Mouse (Mus musculus) CH12F3 (cell line): ENCODE results near the gene Sox6.

Source experiments
- in situ Hi-C: fragments of 300-500 bp; cut with MboI; formaldehyde crosslinking; loops from 2 replicates; pipeline ENCODE4 v1.14.3; 2020; ENCODE audit warnings: low sequenced_read_pairs

Sox6 gene

DNA sequence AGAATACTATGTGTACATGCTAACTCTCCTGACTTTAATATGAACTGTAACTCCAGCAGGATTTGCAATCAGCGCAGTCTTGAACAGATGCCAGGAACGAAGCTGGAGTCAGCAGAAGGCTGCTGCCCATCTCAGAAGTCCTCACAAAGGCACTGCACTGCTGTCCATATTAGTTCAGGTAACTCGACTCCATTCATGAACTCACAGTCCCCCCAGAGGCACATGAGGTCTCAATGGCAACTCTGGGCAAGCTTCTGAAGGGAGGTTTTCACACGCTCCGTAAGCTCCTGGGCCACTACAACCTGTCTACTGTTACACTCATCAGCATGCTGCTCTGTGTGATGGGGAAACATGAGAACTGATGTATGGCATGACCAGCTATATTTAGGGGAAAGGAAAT, 528.6 kb downstream of the Sox6 start:
- in situ Hi-C loops, result no loop called here

DNA sequence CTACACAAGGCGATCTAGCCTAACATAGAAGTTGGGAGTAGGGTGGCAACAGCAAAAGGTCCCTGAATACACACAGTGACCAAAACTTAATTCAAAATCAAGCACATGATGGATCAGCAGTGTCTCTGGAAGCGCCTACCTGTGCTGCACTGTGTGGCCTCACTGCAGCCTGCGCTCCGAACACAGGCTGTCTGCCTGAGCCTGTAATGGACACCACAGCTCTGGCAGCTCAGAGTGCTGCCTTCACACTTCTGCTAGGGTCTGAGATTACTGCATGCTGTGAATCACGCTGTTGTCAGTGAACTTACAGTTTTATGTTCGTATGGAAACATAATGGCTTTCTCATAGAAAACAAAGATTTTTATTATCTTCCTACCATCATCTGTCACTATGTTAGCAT, 532.2 kb downstream of the Sox6 start:
- in situ Hi-C loops, result no loop called here

DNA sequence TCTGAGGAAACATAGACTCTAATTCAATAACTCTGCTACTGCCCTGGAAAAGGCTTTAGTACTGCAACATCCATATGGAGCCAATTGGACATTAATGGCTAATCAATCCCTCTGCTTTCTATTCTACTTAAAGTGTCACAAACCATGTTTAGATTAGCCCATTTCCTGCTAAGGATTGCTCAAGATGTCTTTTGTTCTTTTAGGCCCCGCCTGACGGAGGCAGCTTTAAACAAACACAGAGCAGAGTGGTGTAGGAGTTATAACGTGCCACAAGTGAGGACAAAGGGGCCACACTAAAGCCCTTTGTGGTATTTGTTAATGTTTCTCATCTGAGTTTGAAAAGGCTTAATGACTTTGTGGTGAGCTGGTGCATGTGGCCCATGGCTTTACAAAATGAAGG, 537.1 kb downstream of the Sox6 start:
- in situ Hi-C loops, result no loop called here

DNA sequence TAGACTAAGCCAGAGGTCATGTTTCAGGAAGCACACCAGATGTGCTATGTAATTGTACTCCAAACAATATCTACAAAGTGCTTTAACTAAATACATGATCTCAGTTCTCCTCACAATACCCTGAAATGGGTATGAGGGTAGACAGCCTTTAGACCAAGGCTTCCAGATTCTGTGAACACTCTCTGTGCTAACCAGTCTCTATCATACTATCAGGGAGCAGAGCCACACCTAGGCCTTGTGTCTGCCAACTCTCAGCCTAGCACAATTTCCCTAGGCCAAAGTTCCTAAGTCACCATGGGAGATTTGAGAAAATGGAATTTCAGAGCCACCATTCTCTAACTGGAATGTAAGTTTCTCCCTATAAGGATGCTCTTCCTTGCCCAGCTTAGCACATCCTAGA, 537.8 kb downstream of the Sox6 start:
- in situ Hi-C loops, result no loop called here

DNA sequence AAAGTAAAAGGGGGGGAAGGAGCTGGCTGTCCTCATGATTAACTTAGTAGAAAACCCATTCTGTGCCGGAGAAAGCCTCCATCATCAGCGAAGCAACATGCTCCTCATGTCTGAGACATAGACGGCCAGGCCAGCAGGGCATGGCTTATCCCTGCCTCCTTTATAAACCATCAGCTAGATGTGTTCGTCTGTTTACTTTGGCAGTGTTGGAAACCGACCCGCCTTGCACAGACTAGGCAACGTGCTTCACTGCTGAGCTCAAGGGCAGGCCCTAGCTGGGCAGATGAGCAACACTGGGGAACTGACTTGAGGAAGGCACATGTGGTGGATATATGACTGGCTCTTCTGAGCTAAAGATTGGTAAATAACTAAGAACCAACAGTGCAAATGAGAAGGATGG, 538.4 kb downstream of the Sox6 start:
- in situ Hi-C loops, result no loop called here

DNA sequence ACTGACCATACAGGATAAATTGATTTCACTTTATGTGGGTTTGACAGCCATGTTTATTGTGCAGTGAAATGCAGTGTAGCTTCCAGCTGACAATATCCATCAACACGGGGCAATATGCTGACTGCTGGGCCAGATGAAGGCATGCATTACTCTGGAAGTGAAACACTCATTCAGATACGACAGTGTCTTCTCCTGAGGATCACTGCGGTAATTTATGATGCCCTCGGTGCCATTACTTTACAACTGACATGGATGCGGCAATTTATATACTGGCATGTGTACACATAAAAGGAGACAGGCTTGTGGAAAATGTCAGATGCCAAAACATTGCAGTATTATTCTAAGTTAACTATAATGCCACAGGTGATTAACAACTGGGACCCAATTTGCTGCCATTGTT, 546.9 kb downstream of the Sox6 start:
- in situ Hi-C loops, result no loop called here

DNA sequence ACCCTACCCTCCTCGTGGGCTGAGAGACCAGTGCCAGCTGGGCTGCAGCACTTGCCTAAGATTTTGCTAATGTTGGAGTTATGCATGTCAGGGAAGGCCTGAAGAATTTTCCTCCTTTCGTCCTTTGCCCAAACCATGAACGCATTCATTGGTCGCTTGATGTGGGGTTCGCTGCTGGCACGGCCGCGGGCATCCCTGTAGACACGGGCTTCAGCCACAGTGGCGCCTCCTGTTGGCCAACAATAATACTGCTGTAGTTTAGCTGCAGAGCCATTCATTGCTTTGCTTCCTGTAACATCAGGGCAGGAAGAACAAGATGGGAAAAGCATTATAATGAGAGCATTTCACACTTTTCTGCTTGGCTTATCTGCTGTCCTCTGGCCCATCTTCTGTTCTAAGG, 549.0 kb downstream of the Sox6 start:
- in situ Hi-C loops, result no loop called here

DNA sequence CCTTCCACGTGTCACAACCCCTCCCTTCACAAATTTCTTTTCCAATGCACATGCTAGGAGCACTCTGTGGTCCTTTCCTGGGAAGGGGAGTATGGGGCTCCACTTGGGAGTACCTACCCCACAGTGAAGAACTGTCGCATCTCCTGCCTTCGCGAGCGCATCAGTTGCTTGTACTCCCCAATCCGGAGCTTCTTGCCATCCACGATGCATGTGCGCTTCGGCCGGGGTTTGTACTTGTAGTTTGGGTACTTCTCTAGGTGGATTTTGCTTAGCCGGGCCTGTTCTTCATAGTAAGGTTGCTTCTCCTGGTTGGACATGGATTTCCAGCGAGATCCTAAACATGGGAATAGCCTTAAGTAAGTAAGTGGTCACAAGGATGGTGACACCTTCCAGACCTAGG, 552.2 kb downstream of the Sox6 start:
- in situ Hi-C loops, result no loop called here

DNA sequence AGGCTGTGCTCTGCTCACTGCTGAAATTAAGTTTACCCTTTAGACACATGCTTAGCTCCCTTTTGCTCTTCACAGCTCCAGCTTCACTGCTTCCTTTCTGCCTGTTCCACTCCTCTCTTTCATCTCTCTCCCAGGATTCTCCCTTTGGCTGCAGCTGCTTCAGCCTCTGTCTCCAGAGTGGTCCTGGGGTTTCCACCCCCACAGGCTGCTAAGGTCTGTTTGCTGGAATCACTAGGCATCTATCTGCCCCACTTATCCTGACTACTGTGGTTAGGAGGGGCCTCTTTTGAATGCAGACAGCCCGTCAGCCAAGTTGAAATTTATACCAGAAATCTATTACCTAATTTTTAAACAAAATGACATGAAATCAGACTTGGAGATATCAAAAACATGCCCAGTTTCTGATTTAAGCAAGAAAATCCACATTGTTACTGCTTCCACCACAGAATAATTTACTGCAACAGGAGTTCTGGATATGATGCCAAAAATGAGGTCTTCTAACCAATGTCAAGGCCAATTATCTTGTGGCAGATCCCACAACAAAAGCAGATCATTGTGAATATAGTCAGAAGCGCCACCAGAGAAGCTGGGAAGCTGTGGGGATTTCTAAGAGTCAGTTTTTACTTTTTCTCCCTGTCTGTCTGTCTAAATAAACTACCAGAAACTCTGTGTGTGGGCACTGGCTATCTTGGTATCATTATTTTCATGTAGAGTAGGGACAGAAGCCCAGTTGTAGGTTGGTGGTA, 552.8 kb downstream of the Sox6 start:
- in situ Hi-C loops, result no loop called here

DNA sequence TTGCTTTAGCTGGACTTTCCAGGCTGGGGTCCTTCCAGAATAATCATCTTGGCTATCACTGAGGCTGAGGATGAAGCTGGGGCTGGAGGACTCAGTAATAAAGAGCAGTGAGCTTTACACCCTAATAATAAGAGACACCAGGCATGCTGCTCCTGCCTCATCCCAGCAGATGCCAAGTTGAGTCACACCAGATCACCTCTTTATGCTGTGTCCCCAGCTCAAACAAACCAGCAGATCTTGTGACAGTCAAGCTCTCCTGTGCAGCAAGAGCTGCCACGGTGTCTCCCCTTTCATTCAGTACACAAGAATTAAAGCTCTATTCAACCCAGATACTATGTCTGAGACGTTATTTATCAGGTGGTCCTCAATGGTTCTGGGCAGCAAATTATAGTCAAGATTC, 560.8 kb downstream of the Sox6 start:
- in situ Hi-C loops, result no loop called here

DNA sequence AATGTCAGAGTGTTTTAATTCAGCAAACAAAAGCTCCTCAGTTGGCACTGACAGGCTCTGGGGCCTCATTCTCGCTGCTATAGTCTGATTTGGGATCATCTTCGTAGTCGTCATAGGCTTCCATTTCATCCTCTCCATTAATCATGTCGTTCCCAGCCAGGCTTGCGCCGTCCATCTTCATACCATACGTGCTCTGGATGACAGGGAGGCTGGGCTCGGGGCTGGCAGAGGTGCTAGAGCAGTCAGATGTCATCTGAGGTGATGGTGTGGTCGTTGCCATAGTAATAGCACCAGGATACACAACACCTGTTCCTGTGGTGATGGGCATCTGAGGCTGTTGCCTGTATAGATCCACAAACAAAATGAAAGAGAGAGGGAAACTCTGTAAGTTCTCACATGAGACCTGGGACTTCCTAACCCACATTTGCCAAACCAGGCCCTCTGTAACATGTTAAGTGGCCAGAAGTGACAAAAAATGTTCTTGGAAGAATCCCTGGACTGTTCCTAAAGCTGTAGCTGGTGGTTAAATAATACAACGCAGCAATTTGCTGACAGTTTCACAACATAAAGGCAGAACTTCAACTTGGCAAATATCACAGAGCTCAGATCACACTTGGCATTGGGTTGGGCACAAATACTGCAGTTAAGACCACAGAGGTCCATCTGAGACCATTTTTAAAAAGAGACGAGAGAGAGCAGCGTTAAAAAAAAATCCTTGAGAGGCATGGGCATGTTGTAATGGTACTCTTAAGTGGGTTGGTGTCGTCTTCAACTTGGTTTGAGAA, 561.5 kb downstream of the Sox6 start:
- in situ Hi-C loops, result no loop called here

DNA sequence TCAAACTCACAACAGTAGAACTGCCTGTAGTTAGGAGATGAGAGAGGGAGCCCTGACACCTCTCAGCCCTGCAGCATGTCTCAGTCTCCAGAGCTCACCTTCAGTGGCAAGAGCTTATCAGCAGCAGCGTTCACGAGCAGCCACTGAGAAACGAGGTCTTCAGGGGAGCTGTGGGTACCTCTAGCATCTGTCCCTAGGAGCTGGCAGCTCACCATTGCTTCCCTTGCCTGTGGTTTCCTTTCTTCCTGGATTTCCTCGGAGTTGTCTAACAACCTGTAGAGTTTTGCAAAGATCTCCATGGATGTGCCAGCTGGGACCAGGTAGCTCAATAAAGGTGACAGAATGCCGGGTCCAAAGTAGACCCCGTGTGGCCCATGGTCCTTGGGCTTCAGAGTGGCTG, 563.4 kb downstream of the Sox6 start:
- in situ Hi-C loops, result no loop called here

DNA sequence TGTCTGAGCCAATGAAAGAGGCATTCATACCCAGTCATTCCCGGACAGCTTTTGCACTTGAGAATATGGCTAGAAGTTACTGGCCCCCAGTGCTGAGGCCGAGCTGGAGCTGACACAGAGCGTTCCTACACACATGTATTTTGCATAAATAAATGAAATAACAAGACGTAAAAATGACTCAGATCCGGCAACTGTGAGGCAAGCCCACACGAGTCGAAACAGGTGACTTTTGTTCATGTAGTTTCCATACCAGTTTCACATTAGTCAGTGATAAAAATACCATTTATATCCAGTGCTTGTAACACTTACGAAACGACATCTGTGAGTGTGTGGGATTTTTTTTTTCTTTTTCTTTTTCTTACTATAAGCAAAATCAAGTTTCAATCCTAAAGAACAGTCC, 564.5 kb downstream of the Sox6 start:
- in situ Hi-C loops, result no loop called here

DNA sequence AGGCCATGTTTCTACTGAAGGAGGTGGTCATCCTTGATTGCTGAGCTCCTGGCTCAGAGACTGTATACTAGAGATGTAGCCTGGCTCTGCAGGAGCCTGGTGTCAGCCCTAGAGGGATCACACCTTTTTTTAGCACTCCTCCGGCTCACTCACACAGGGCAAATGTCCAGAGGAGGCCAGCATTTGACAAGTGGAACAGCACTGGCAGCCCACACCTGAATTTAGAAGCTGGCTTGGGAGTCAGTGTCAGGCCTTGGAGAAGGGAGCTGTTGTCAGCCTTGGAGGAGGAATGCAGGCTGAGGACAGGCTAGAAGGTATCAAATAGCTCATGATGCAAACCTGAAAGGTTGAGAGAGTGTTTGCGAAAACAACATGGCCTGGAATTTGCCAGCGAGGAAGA, 565.7 kb downstream of the Sox6 start:
- in situ Hi-C loops, result no loop called here

DNA sequence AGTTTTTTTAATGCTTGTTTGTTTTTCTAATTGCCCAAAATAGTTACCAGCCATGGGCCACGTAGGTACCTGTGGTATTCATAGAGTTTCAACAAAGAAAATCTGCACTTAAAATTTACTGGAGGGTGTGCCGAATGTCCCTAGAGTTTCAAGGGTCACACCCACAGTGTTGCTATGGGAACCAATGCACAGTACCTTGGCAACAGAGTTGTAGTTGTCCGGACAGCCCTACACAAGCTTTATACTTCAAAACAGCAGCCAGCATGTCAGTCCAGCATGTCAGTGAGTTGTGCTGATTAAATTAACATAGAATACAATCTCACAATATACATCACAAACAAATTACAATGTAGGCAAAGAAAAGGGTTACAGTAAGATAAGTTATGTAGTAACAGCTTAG, 567.1 kb downstream of the Sox6 start:
- in situ Hi-C loops, result no loop called here

DNA sequence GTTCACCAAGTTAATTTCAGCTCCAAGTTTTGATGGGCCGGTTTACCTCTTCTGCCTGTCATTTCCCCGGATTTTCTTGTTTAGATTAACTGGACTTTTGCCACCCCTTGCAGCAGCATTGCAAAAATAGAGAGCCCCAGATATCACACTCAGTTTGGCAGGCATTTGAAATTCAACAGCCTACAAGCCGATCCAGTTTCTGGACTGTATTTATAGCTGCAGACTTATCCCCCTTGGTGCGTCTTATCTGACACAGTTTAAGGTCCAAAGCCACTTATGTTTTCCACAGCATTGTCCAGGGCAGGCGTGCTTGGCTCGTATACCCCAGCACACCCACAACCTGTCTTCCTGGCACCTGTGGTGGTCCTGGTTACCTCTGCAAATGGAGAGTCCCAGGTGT, 571.8 kb downstream of the Sox6 start:
- in situ Hi-C loops, result no loop called here

DNA sequence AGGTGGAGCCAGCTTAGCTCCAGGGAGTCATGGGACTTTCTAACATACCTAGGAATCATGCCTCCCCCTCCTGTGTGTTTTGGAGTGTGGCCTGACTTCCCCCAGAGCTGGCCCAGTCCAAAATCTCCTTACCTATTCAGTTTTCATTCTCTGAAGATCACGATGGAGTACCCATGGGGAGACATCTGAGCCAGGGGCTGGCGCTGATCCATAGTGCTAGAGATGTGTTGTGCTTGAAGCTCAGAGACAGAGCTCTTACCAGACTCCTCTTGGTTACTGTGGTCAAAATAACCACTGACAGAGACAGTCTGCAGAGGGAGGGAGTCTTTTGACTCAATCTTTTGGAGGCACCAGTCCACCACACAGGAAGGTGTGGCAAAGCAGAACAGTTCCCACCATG, 575.2 kb downstream of the Sox6 start:
- in situ Hi-C loops, result no loop called here

DNA sequence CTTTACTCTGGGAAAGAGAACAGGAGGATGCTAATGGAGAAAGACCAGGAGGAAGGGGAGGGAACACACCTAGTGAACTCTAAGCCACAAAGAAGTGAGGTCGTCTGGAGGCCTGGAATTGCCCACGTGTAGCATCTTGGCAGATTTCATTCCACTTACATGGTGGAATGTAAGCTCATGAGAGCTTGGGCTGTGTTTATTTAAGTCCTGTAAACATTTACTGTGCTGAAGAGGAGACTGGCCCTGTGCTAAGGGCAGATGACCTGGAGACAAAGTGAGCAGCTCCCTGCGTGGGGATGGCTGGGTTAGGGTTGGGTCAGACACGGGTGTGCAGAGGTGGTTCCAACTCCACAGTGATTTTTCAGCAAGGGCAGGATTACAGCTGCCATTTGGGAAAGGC, 576.3 kb downstream of the Sox6 start:
- in situ Hi-C loops, result no loop called here

DNA sequence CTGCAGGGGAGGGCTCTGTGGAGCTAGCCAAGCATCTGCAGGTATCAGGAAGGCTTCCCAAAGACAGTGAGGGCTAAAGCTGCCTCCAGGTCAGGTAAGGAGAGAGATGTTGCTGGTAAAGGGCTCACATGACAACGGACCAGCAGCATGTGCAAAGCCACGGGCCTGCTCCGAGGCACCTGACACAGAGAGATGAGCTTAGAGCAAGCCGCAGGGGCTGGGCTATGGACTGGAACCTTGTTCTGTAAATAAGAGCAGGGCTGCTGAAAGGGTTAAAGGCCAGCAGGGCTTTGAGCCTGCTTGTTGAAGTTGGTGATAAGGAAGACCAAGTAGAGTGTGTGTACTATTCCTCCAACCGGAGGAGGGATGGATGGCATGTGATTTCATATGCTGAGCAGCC, 583.6 kb downstream of the Sox6 start:
- in situ Hi-C loops, result no loop called here

DNA sequence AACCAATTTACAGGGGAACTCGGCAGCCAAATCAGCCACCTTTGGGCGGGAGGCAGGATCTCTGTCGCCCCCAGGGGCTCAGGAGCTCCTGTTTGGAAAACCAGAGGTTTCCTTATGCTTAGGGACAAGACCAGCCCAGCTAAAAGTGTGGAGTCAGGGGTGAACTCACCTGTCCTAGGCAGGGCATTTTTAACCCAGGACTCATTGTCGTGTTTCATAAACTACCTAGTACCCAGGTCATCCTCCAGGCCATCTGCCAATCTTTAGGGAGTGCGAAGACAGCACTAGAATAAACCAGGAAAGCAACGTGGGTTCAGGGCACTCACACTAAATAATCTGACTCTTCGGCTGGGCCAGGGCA, 584.9 kb downstream of the Sox6 start:
- in situ Hi-C loops, result no loop called here

DNA sequence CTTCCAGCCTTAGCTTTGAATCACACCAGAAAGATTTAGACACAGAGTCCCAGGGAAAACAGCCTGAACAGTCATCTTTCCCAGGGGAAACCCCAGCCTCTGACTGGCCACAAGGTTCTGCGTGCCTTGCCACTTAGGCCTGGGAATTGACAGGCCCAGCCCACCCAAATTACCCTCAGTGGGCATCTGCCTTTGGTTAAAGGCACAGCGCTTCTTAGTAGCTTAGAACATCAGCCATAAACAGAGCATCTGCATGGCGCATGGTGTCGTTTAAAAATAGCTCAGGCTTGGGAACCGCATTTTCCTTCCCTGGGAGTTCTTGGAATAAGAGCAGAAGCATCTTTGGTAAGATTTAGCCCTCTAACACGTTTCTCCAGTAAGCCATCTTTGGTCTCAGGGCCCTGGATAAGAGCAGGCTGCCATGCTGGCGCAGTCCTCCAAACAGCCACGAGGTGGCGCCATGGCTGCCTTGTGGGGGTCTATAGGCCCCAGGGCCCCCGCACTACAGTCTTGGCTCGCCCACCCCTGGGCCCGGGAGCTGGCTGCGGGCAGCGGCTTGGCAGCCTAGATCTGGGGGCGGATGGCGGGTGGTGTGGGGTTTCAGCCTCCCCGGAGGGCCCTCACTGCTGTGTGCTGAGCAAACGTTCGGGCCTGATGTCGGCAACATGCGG, 585.4 kb downstream of the Sox6 start:
- in situ Hi-C loops, result no loop called here
